Mouse (Mus musculus) stomach, embryonic 15.5 days (tissue): ENCODE results near the gene Inafm1. TPM values are rescaled to one million over a fixed set of nuclear protein-coding genes. Genes with fewer than 3 reads are reported as not detected.
A peak's percentile ranks its signal among the peaks of the same experiment; 100 is the strongest.
"Not testable (repeated sequence)": the region's sequence is repeated elsewhere in the genome, so short reads cannot be mapped to it uniquely, and the experiment has no call there.

ENCODE experiments used
- ATAC-seq: fragments of 200-750 bp; cut with Nextera tagmentation; 2 replicates; pipeline ENCODE4 v1.8.0; 2017; ENCODE audit warnings: low read depth, moderate number of reproducible peaks, moderate TSS enrichment; ENCODE audit not compliant: insufficient read depth, low FRiP score
- H3K27ac ChIP-seq: fragments of 300-500 bp; sonication (generic); 2 replicates; pipeline ENCODE4 v1.5.1; 2015; ENCODE audit warnings: mild to moderate bottlenecking, inconsistent platforms
- H3K27me3 ChIP-seq: fragments of 300-500 bp; sonication (generic); replicated peaks from 2 replicates; pipeline ENCODE4 v1.6.1; 2015; ENCODE audit warnings: inconsistent platforms
- H3K36me3 ChIP-seq: fragments of 300-500 bp; sonication (generic); 2 replicates; pipeline ENCODE4 v1.6.1; 2015; ENCODE audit warnings: inconsistent platforms
- H3K4me1 ChIP-seq: fragments of 300-500 bp; sonication (generic); 2 replicates; pipeline ENCODE4 v1.6.1; 2015; ENCODE audit warnings: inconsistent platforms
- H3K4me2 ChIP-seq: fragments of 300-500 bp; sonication (generic); 2 replicates; pipeline ENCODE4 v1.6.1; 2015; ENCODE audit warnings: mild to moderate bottlenecking, inconsistent platforms
- H3K4me3 ChIP-seq: fragments of 300-500 bp; sonication (generic); replicated peaks from 2 replicates; pipeline ENCODE4 v1.5.1; 2015; ENCODE audit warnings: inconsistent platforms
- H3K9ac ChIP-seq: fragments of 300-500 bp; sonication (generic); 2 replicates; pipeline ENCODE4 v1.6.1; 2015; ENCODE audit warnings: inconsistent platforms
- H3K9me3 ChIP-seq: fragments of 300-500 bp; sonication (generic); 2 replicates; pipeline ENCODE4 v1.6.1; 2016; ENCODE audit warnings: inconsistent platforms
- WGBS: fragments of 180-500 bp; shearing (Covaris S2); methylation state at CpG from one replicate; pipeline ENCODE4 v1.1.7; 2015; 5-methylcytosine and 5-hydroxymethylcytosine counted together
- polyA plus RNA-seq: library from polyadenylated mRNA; unstranded; fragments of >200 nt; fragmentation: Nextera tagmentation; extraction: Ambion mirVana; gene quantifications from 2 replicates; pipeline ENCODE4 v1.2.1, GENCODE M21; 2015

The Inafm1 gene
- polyA plus RNA-seq, 1 experiment from 2014 or later: 20.5 TPM

- no peak for ATAC-seq
- Histone ChIP-seq H3K36me3 (no peaks in the 10 kb centered on the region), H3K27ac (no peak overlapping the region), H3K9ac (no peak overlapping the region), H3K4me1 (no peaks in the 10 kb centered on the region), H3K4me2 (no peak overlapping the region), H3K27me3 (no peaks in the 10 kb centered on the region), H3K9me3 (no peaks in the 10 kb centered on the region), H3K4me3 (no peak overlapping the region)
- WGBS: 84% methylated on average over 11 of the region's 11 CpGs
Observed at GRCm38 (mm10) chr7:16257830-16258229, 15.6 kb downstream of the Inafm1 start.

- ATAC-seq: not testable (repeated sequence)
- 86% methylated on average over 4 of the region's 4 CpGs for WGBS
Observed at GRCm38 (mm10) chr7:16255963-16256362, 17.5 kb downstream of the Inafm1 start.

GRCm38 (mm10) chr7:16254195-16254594 is 19.2 kb downstream of the Inafm1 start:
- no peak overlapping the region for H3K4me3 ChIP-seq
- no peaks in the 10 kb centered on the region for H3K27me3 ChIP-seq
- no peak overlapping the region for H3K9ac ChIP-seq
- H3K27ac ChIP-seq: no peak overlapping the region
- no peaks in the 10 kb centered on the region for H3K36me3 ChIP-seq
- no peaks in the 10 kb centered on the region for H3K9me3 ChIP-seq
- H3K4me2 ChIP-seq: no peak overlapping the region
- WGBS: 50% methylated on average over 4 of the region's 4 CpGs
- no peak for ATAC-seq
- H3K4me1 ChIP-seq: no peaks in the 10 kb centered on the region

More at GRCm38 (mm10) chr7:16255963-16256362, 17.5 kb downstream of the Inafm1 start:
- H3K4me1 ChIP-seq, H3K4me2 ChIP-seq, H3K9ac ChIP-seq, H3K27ac ChIP-seq, H3K27me3 ChIP-seq, H3K9me3 ChIP-seq, H3K36me3 ChIP-seq, H3K4me3 ChIP-seq: not testable (repeated sequence)

DNA sequence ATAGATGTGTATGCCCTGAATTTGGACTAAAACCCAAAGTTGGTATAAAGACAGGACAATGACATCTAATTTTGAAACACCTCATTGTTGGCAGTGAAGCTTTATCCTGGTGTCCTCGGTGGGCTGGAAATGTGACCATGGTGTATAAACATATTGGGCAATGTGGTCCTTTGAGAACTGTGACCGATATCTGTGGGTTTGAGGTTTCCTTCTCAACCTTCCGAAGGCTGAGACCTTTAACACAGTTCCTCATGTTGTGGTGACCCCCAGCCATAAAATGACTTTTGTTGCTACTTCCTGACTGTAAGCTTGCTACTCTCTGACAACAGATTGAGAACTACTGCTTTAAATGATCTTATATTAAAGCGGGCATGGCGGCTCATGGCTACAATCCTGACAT is 22.7 kb downstream of the Inafm1 start:
- 70% methylated on average over 5 of the region's 5 CpGs for WGBS
- Histone ChIP-seq H3K4me1 (no peaks in the 10 kb centered on the region), H3K27ac (no peak overlapping the region), H3K9ac (no peak overlapping the region), H3K4me2 (no peak overlapping the region), H3K27me3 (no peaks in the 10 kb centered on the region), H3K36me3 (no peaks in the 10 kb centered on the region), H3K4me3 (no peak overlapping the region), H3K9me3 (no peaks in the 10 kb centered on the region)
- no peak for ATAC-seq

DNA sequence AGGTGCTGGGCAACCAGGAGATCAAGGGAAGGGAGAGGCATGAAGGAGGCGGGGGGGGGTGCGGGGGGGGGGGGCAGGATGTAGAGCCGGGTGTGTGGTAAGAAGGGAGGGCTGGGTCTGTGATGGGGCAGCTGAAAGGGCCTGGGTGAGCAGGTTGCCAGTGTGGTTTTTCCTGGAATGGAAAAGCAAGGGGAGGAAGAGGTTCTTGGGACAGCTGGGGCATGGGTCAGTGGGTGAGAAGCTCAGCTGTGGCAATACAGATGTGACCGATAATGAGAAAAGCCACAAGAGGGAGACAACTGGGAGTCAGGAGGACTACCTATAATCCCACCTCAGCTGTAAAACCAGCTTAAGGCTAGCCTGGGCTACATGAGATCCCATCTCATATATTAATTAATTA is 27.5 kb downstream of the Inafm1 start:
- Histone ChIP-seq H3K27me3 (no peaks in the 10 kb centered on the region), H3K9me3 (no peaks in the 10 kb centered on the region), H3K27ac (no peak overlapping the region), H3K4me1 (no peaks in the 10 kb centered on the region), H3K4me2 (no peak overlapping the region), H3K4me3 (no peak overlapping the region), H3K9ac (no peak overlapping the region), H3K36me3 (no peaks in the 10 kb centered on the region)
- WGBS: 45% methylated on average over 1 of the region's 4 CpGs
- no peak for ATAC-seq

DNA sequence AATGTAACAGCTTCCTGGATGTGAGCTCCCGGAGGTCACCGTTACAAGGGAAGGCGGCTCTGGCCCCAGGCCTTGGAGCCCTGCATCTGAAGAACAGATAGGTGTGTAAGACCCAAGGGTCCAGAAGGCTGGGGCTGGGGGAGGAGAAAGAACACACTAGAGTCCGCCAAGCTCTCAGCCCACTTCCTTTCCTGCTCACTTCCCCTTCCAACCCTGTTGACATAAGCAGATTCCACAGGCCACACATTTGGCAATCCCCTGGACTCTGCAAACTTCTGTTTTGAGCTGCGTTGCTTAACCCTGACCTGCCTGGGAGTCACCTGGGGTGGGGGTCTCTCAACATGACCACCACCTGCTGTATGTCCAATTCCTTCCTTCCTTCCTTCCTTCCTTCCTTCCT is 29.4 kb downstream of the Inafm1 start, which contains the start of gene C5ar2:
Gene C5ar2 (minus strand): TSS at position 88 of the 400 bp plus-strand sequence.
- Histone ChIP-seq H3K36me3 (no peaks in the 10 kb centered on the region), H3K9ac (no peak within 1 kb of the TSS), H3K27me3 (no peaks in the 10 kb centered on the region), H3K27ac (no peak within 1 kb of the TSS), H3K9me3 (no peaks in the 10 kb centered on the region), H3K4me1 (no peaks in the 10 kb centered on the region), H3K4me3 (no peak within 1 kb of the TSS), H3K4me2 (no peak within 1 kb of the TSS)
- no peak for ATAC-seq
- 48% methylated on average over 5 of the region's 5 CpGs for WGBS

- Histone ChIP-seq H3K36me3 (no peaks in the 10 kb centered on the region), H3K4me2 (no peak overlapping the region), H3K4me3 (no peak overlapping the region), H3K27me3 (no peaks in the 10 kb centered on the region), H3K4me1 (no peaks in the 10 kb centered on the region), H3K27ac (no peak overlapping the region), H3K9ac (no peak overlapping the region), H3K9me3 (no peaks in the 10 kb centered on the region)
- no peak for ATAC-seq
- 78% methylated on average over 6 of the region's 6 CpGs for WGBS
Observed at GRCm38 (mm10) chr7:16242198-16242597, 31.2 kb downstream of the Inafm1 start.

- no peaks in the 10 kb centered on the region for H3K36me3 ChIP-seq
- ATAC-seq: no peak
- H3K9ac ChIP-seq: no peak overlapping the region
- no peak overlapping the region for H3K27ac ChIP-seq
- H3K4me2 ChIP-seq: no peak overlapping the region
- 56% methylated on average over 11 of the region's 11 CpGs for WGBS
- no peaks in the 10 kb centered on the region for H3K9me3 ChIP-seq
- no peak overlapping the region for H3K4me3 ChIP-seq
- H3K27me3 ChIP-seq: no peaks in the 10 kb centered on the region
- H3K4me1 ChIP-seq: no peaks in the 10 kb centered on the region
Observed at GRCm38 (mm10) chr7:16241787-16242186, 31.6 kb downstream of the Inafm1 start.

GRCm38 (mm10) chr7:16240978-16241303 is 32.5 kb downstream of the Inafm1 start:
- H3K4me2 ChIP-seq: no peak overlapping the region
- no peak overlapping the region for H3K9ac ChIP-seq
- H3K27ac ChIP-seq: no peak overlapping the region
- no peaks in the 10 kb centered on the region for H3K4me1 ChIP-seq
- no peaks in the 10 kb centered on the region for H3K9me3 ChIP-seq
- H3K27me3 ChIP-seq: no peaks in the 10 kb centered on the region
- ATAC-seq: no peak
- 88% methylated on average over 1 of the region's 1 CpGs for WGBS
- H3K36me3 ChIP-seq: no peaks in the 10 kb centered on the region
- H3K4me3 ChIP-seq: no peak overlapping the region

GRCm38 (mm10) chr7:16240281-16240977 is 33.0 kb downstream of the Inafm1 start:
- Histone ChIP-seq H3K9me3 (no peaks in the 10 kb centered on the region), H3K4me1 (no peaks in the 10 kb centered on the region), H3K27ac (no peak overlapping the region), H3K9ac (no peak overlapping the region), H3K36me3 (no peaks in the 10 kb centered on the region), H3K4me3 (no peak overlapping the region), H3K4me2 (no peak overlapping the region), H3K27me3 (no peaks in the 10 kb centered on the region)
- 71% methylated on average over 7 of the region's 7 CpGs for WGBS
- ATAC-seq: peak; percentile 58

DNA sequence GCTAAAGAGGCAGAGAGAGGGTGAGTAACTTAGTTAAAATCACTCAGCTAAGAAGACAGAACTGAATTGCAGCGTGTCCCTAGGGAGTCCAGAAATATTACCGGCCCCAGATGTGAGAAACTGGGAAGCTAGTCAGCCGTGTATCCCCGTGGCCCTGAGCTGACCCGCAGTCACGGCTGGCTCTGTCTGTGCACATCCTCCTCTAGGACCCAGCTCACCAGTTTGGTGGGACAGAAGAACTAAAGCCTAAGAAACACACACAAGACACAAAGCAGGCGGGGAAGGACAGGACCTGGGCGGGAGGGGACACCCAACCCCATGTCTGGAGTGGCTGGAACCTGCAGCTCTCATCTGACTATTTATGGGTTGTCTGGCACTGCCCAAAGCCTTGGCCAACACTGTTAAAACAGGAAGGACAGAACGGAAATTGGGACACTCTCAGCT is 33.8 kb downstream of the Inafm1 start:
- WGBS: 66% methylated on average over 9 of the region's 9 CpGs
- H3K27me3 ChIP-seq: no peaks in the 10 kb centered on the region
- no peak for ATAC-seq
- no peaks in the 10 kb centered on the region for H3K4me1 ChIP-seq
- no peak overlapping the region for H3K27ac ChIP-seq
- H3K4me2 ChIP-seq: no peak overlapping the region
- no peak overlapping the region for H3K9ac ChIP-seq
- H3K36me3 ChIP-seq: no peaks in the 10 kb centered on the region
- no peaks in the 10 kb centered on the region for H3K9me3 ChIP-seq
- H3K4me3 ChIP-seq: no peak overlapping the region

DNA sequence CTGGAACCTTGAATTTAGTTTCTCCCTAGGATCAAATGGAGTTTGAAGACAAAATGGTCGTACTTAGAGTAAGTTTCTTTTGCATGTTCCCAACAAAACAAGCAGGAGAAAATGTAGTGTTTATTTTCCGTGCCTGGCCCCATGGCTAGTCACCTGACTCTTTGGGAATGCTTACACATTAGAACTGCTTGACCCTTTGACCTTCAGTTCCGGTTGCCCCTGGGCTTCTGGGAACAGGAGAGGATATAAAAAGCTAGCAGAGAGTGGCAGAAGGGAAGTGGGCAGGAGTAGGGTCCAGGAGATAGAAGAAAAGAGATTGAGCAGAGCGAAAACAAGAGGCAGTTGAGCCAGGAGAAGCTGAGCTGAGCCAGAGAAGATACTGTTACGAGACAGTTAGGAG is 43.5 kb downstream of the Inafm1 start:
- Histone ChIP-seq H3K4me1 (no peaks in the 10 kb centered on the region), H3K4me3 (no peak overlapping the region), H3K27ac (no peak overlapping the region), H3K9ac (no peak overlapping the region), H3K9me3 (no peaks in the 10 kb centered on the region), H3K4me2 (no peak overlapping the region), H3K36me3 (no peaks in the 10 kb centered on the region), H3K27me3 (no peaks in the 10 kb centered on the region)
- WGBS: 27% methylated on average over 5 of the region's 5 CpGs
- ATAC-seq: no peak
